Mouse (Mus musculus): ENCODE data around the gene Stum. TPM values are rescaled to one million over a fixed set of nuclear protein-coding genes. Genes with fewer than 3 reads are reported as not detected.

Stum gene
- polyA plus RNA-seq, 1 experiment from 2014 or later = 0.31 TPM

GRCm38 (mm10) chr1:180492777-180493176 is 9.5 kb upstream of the Stum start:
- 61% methylated on average over 9 of the region's 9 CpGs for WGBS
- Histone ChIP-seq H3K4me3 (no peak overlapping the region), H3K27me3 (no peaks in the 10 kb centered on the region), H3K9ac (no peak overlapping the region), H3K4me1 (no peaks in the 10 kb centered on the region), H3K4me2 (no peak overlapping the region), H3K27ac (no peak overlapping the region), H3K9me3 (no peaks in the 10 kb centered on the region), H3K36me3 (no peaks in the 10 kb centered on the region)
- no peak for ATAC-seq (ENCODE audit: insufficient number of reproducible peaks, insufficient read depth, low FRiP score, low TSS enrichment, low read depth)

GRCm38 (mm10) chr1:180485346-180485745 is 2.0 kb upstream of the Stum start:
- no peak overlapping the region for H3K27ac ChIP-seq
- H3K4me3 ChIP-seq = no peak overlapping the region
- no peak for ATAC-seq (ENCODE audit: insufficient number of reproducible peaks, insufficient read depth, low FRiP score, low TSS enrichment, low read depth)
- no peaks in the 10 kb centered on the region for H3K9me3 ChIP-seq
- 84% methylated on average over 5 of the region's 5 CpGs for WGBS
- no peaks in the 10 kb centered on the region for H3K36me3 ChIP-seq
- H3K27me3 ChIP-seq = peaks cover 69% of the 10 kb centered on the region
- H3K4me2 ChIP-seq = no peak overlapping the region
- H3K9ac ChIP-seq = no peak overlapping the region
- H3K4me1 ChIP-seq = peaks cover 29% of the 10 kb centered on the region

GRCm38 (mm10) chr1:180482840-180483398 is 385 bp downstream of the Stum start:
- Histone ChIP-seq H3K9me3 (no peaks in the 10 kb centered on the region), H3K4me2 (peak overlapping the region; percentile 89), H3K9ac (peak overlapping the region; percentile 65), H3K27me3 (peaks cover 72% of the 10 kb centered on the region), H3K4me1 (peaks cover 29% of the 10 kb centered on the region), H3K27ac (no peak overlapping the region), H3K36me3 (no peaks in the 10 kb centered on the region), H3K4me3 (peak overlapping the region; percentile 50)
- 3% methylated on average over 35 of the region's 39 CpGs for WGBS
- ATAC-seq (ENCODE audit: insufficient number of reproducible peaks, insufficient read depth, low FRiP score, low TSS enrichment, low read depth) = no peak

GRCm38 (mm10) chr1:180481956-180482355 is 1.3 kb downstream of the Stum start:
- Histone ChIP-seq H3K4me1 (peaks cover 29% of the 10 kb centered on the region), H3K4me2 (peak overlapping the region; percentile 89), H3K9ac (peak overlapping the region; percentile 32; the same call in 1 of the 2 replicates), H3K36me3 (no peaks in the 10 kb centered on the region), H3K27me3 (peaks cover 67% of the 10 kb centered on the region), H3K4me3 (no peak overlapping the region), H3K9me3 (no peaks in the 10 kb centered on the region), H3K27ac (no peak overlapping the region)
- ATAC-seq (ENCODE audit: insufficient number of reproducible peaks, insufficient read depth, low FRiP score, low TSS enrichment, low read depth) = no peak
- WGBS = 19% methylated on average over 10 of the region's 10 CpGs

- 53% methylated on average over 8 of the region's 8 CpGs for WGBS
- H3K4me3 ChIP-seq = no peak overlapping the region
- peaks cover 29% of the 10 kb centered on the region for H3K4me1 ChIP-seq
- no peak overlapping the region for H3K9ac ChIP-seq
- H3K9me3 ChIP-seq = no peaks in the 10 kb centered on the region
- H3K27me3 ChIP-seq = peaks cover 62% of the 10 kb centered on the region
- H3K36me3 ChIP-seq = no peaks in the 10 kb centered on the region
- H3K27ac ChIP-seq = no peak overlapping the region
- no peak for ATAC-seq (ENCODE audit: insufficient number of reproducible peaks, insufficient read depth, low FRiP score, low TSS enrichment, low read depth)
- H3K4me2 ChIP-seq = no peak overlapping the region
Measured at GRCm38 (mm10) chr1:180481331-180481730, 2.0 kb downstream of the Stum start.

GRCm38 (mm10) chr1:180480325-180480724 is 3.0 kb downstream of the Stum start:
- ATAC-seq (ENCODE audit: insufficient number of reproducible peaks, insufficient read depth, low FRiP score, low TSS enrichment, low read depth) = no peak
- Histone ChIP-seq H3K36me3 (no peaks in the 10 kb centered on the region), H3K4me3 (no peak overlapping the region), H3K27me3 (peaks cover 59% of the 10 kb centered on the region), H3K9me3 (no peaks in the 10 kb centered on the region), H3K27ac (no peak overlapping the region), H3K4me1 (peaks cover 29% of the 10 kb centered on the region), H3K9ac (no peak overlapping the region), H3K4me2 (no peak overlapping the region)
- 51% methylated on average over 6 of the region's 6 CpGs for WGBS

GRCm38 (mm10) chr1:180473566-180473965 is 9.7 kb downstream of the Stum start:
- Histone ChIP-seq H3K36me3 (no peaks in the 10 kb centered on the region), H3K9ac (no peak overlapping the region), H3K4me2 (no peak overlapping the region), H3K4me1 (no peaks in the 10 kb centered on the region), H3K27ac (no peak overlapping the region), H3K27me3 (peaks cover 11% of the 10 kb centered on the region), H3K9me3 (no peaks in the 10 kb centered on the region), H3K4me3 (no peak overlapping the region)
- ATAC-seq (ENCODE audit: insufficient number of reproducible peaks, insufficient read depth, low FRiP score, low TSS enrichment, low read depth) = no peak

GRCm38 (mm10) chr1:180468004-180468403 is 15.3 kb downstream of the Stum start:
- Histone ChIP-seq H3K9ac (no peak overlapping the region), H3K27ac (no peak overlapping the region), H3K27me3 (no peaks in the 10 kb centered on the region), H3K4me3 (no peak overlapping the region), H3K36me3 (no peaks in the 10 kb centered on the region), H3K4me1 (no peaks in the 10 kb centered on the region), H3K9me3 (no peaks in the 10 kb centered on the region), H3K4me2 (no peak overlapping the region)
- no peak for ATAC-seq (ENCODE audit: insufficient number of reproducible peaks, insufficient read depth, low FRiP score, low TSS enrichment, low read depth)
- WGBS = 90% methylated on average over 4 of the region's 4 CpGs

GRCm38 (mm10) chr1:180465620-180466019 is 17.7 kb downstream of the Stum start:
- Histone ChIP-seq H3K4me1 (peaks cover 8% of the 10 kb centered on the region; the same call in 1 of the 2 replicates), H3K4me2 (no peak overlapping the region), H3K36me3 (no peaks in the 10 kb centered on the region), H3K9me3 (no peaks in the 10 kb centered on the region), H3K27ac (no peak overlapping the region), H3K27me3 (peaks cover 3% of the 10 kb centered on the region; the same call in 1 of the 2 replicates), H3K4me3 (no peak overlapping the region), H3K9ac (no peak overlapping the region)
- 58% methylated on average over 5 of the region's 5 CpGs for WGBS
- ATAC-seq (ENCODE audit: insufficient number of reproducible peaks, insufficient read depth, low FRiP score, low TSS enrichment, low read depth) = no peak

GRCm38 (mm10) chr1:180464357-180464756 is 18.9 kb downstream of the Stum start:
- Histone ChIP-seq H3K4me3 (no peak overlapping the region), H3K27ac (no peak overlapping the region), H3K36me3 (no peaks in the 10 kb centered on the region), H3K4me2 (no peak overlapping the region), H3K9me3 (no peaks in the 10 kb centered on the region), H3K4me1 (peaks cover 10% of the 10 kb centered on the region; the same call in 1 of the 2 replicates), H3K9ac (no peak overlapping the region), H3K27me3 (peaks cover 3% of the 10 kb centered on the region; the same call in 1 of the 2 replicates)
- ATAC-seq (ENCODE audit: insufficient number of reproducible peaks, insufficient read depth, low FRiP score, low TSS enrichment, low read depth) = no peak
- WGBS = 71% methylated on average over 5 of the region's 5 CpGs

- Histone ChIP-seq H3K27me3 (peaks cover 3% of the 10 kb centered on the region; the same call in 1 of the 2 replicates), H3K4me1 (peaks cover 20% of the 10 kb centered on the region), H3K9me3 (no peaks in the 10 kb centered on the region), H3K4me2 (no peak overlapping the region), H3K9ac (no peak overlapping the region), H3K4me3 (no peak overlapping the region), H3K36me3 (no peaks in the 10 kb centered on the region), H3K27ac (no peak overlapping the region)
- WGBS = 90% methylated on average over 5 of the region's 5 CpGs
- no peak for ATAC-seq (ENCODE audit: insufficient number of reproducible peaks, insufficient read depth, low FRiP score, low TSS enrichment, low read depth)
Measured at GRCm38 (mm10) chr1:180462983-180463475, 20.3 kb downstream of the Stum start.

- WGBS = 81% methylated on average over 5 of the region's 5 CpGs
Measured at GRCm38 (mm10) chr1:180462396-180462795, 20.9 kb downstream of the Stum start.

More at GRCm38 (mm10) chr1:180462396-180462795, 20.9 kb downstream of the Stum start:
- ATAC-seq (ENCODE audit: insufficient number of reproducible peaks, insufficient read depth, low FRiP score, low TSS enrichment, low read depth) = no peak
- no peaks in the 10 kb centered on the region for H3K9me3 ChIP-seq
- peaks cover 3% of the 10 kb centered on the region; the same call in 1 of the 2 replicates for H3K27me3 ChIP-seq
- H3K4me2 ChIP-seq = no peak overlapping the region
- H3K36me3 ChIP-seq = no peaks in the 10 kb centered on the region
- peaks cover 26% of the 10 kb centered on the region for H3K4me1 ChIP-seq
- no peak overlapping the region for H3K27ac ChIP-seq
- no peak overlapping the region for H3K4me3 ChIP-seq
- H3K9ac ChIP-seq = no peak overlapping the region
